Mouse (Mus musculus): ENCODE measurements around the gene Nfkbib.
A peak's percentile ranks its signal among the peaks of the same experiment; 100 is the strongest.

Gene Nfkbib

GRCm38 (mm10) chr7:28796562-28796975 lies 29.3 kb upstream of the Nfkbib start:
- DNase-seq, result peak; percentile 81

DNA sequence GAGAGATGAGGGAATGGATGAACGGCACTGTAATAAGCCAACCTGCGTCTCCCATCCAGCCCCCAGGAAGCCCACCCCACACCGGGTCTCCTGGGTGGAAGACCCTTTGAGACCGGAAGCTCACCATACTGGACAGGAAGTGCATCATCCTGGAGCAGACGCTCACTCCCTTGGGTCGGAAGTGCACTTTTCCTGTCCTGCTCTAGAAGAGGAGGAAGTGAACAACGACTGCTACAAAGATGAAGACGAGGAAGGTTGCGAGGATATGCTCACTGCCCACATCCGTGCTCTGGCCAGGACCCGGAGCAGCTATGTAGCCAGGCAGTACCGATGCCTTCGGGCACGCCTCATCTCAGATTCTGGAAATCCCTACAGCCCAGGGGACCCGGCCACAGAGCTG lies 28.5 kb upstream of the Nfkbib start:
- DNase-seq, result no peak

DNA sequence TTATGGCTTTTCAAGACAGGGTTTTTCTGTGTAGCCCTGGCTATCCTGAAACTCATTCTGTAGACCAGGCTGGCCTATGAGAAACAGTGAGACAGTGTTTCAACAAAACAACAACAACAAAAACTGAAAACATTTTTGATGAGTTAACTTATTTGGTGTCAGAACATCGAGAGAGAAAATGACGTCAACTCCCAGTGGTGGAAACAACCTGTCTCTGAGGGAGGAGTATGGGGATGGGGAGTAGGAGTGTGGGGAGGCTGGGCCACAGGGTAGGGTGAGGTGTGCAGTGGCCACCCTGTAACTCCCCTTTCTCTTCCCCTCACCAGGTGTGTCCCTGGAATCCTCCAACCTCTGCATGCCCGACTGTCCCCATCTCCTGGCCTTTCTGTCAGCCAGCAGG lies 27.2 kb upstream of the Nfkbib start:
- DNase-seq, result no peak

- DNase-seq, result no peak
These were observed 26.5 kb upstream of the Nfkbib start for GRCm38 (mm10) chr7:28793834-28794233.

GRCm38 (mm10) chr7:28792391-28793185 lies 25.3 kb upstream of the Nfkbib start:
- DNase-seq, result no peak

- DNase-seq, result no peak
These were observed 24.4 kb upstream of the Nfkbib start for GRCm38 (mm10) chr7:28791706-28792105.

GRCm38 (mm10) chr7:28790066-28790806 lies 22.9 kb upstream of the Nfkbib start:
- DNase-seq, result no peak

DNA sequence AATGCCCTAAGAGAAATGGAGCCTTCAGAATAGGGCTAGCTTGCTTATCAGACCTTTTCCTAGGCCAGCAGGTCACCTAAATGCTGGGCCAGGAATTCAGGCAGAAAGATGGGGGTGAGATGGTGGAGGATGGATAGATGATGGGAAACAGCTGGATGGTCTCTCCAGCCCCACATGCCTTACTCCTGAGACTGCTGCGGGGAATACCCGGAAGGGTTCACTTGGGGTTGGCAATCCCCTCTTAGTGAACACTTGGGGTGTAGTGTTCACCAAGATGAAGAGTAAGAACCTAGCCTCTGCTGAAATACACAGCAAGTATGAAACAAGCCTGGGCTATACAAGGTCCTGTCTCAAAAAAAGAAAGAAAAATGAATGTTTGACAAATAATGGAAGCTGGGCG lies 21.9 kb upstream of the Nfkbib start:
- DNase-seq, result no peak

- DNase-seq, result no peak
These were observed 21.2 kb upstream of the Nfkbib start, which contains the start of gene Rinl for GRCm38 (mm10) chr7:28788307-28789195. TSS of gene Rinl (plus strand) at chr7:28788969.

- DNase-seq, result no peak
These were observed 20.6 kb upstream of the Nfkbib start for GRCm38 (mm10) chr7:28787884-28788283.

GRCm38 (mm10) chr7:28785161-28785560 lies 17.8 kb upstream of the Nfkbib start:
- no peak for DNase-seq

- no peak for DNase-seq
These were observed 13.9 kb upstream of the Nfkbib start for GRCm38 (mm10) chr7:28781261-28781663.

- DNase-seq, result no peak
These were observed 13.5 kb upstream of the Nfkbib start for GRCm38 (mm10) chr7:28780857-28781256.

- peak; percentile 48 for DNase-seq
These were observed 12.9 kb upstream of the Nfkbib start for GRCm38 (mm10) chr7:28780067-28780658.

DNA sequence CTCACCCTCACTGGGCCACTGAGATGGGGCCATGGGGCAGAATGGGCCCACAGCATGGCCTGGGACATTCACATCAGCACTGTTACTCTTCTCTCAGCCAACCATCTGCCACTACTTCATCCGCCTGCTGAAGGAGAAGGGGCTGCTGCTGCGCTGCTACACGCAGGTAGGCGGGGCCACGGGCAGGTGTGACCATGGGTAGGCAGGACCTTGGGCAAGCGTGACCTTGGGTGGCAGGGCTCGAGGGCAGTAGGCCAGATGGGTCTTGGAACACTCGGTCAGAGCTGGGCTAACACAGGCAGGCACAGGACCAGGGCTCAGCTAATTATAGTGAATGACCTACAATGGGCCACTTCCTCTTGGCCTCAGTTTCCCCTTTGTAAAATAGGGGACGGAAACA lies 11.5 kb upstream of the Nfkbib start:
- no peak for DNase-seq

DNA sequence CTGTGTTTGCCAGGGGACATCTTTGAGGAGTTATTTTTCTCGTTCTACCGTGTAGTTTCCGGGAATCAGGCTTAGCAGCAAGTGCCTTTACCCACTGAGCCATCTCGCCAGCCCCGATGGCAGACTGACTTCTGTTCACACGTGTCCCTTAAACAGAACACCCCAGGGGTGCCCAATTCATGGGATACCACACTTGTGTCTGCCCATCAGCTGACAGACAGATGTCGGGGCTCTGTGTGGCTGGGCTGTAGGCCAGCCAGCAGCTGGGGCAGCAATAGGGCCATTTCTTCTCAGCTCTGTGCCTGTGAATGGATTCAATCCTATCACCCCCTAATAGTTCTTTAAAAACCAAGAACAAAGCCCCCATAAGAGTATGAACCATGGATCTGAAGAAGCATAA lies 7.8 kb upstream of the Nfkbib start:
- no peak for DNase-seq

- no peak for DNase-seq
These were observed 6.9 kb upstream of the Nfkbib start for GRCm38 (mm10) chr7:28774164-28774563.

- no peak for DNase-seq
These were observed 5.9 kb upstream of the Nfkbib start for GRCm38 (mm10) chr7:28773163-28773562.

DNA sequence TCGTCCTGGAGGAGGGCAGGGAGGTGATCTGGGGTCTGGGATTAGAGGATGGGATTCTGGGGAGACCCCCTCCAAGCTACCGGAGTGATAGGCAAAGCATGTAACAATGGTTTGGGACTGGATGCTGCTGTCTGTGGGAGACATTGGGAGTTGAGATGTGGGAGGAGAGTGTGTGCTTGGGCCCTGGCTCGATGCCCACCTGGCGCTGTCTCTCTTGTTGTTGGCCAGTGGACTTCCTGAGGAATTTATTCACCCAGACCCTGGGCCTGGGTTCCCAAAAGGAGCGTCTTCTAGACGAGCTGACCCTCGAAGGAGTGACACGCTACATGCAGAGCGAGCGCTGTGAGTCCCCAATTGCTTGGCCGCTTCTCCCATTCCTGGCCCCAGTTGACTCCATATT lies 4.6 kb upstream of the Nfkbib start:
- DNase-seq, result no peak

DNA sequence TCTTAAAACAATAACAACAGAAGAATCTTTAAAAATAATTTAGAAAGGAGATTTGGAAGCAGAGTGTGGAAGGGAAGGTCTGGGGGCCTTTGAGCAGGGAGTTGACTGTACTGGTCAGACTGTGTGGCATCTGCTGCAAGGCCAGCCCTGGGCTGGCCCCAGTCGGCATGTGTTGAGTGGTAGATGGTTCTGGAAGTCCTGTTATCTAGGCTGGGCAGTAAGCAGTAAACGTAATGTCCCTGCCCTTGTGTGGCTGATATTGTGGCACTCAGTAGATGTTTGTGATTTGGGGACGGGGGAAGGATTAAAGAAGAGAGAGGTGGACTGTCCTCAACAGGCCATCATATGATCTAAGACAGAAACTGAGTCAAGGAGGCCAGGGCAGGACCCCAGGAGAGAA lies 3.0 kb upstream of the Nfkbib start:
- DNase-seq, result no peak

GRCm38 (mm10) chr7:28769414-28769958 lies 2.2 kb upstream of the Nfkbib start:
- no peak for DNase-seq

GRCm38 (mm10) chr7:28766910-28767309 lies 402 bp downstream of the Nfkbib start:
- DNase-seq, result no peak

All from kidney, adult 11 months (tissue).